Mouse (Mus musculus): Measurements from ENCODE around the gene Zfp598.
A peak's percentile ranks its signal among the peaks of the same experiment; 100 is the strongest.

The Zfp598 gene

DNA sequence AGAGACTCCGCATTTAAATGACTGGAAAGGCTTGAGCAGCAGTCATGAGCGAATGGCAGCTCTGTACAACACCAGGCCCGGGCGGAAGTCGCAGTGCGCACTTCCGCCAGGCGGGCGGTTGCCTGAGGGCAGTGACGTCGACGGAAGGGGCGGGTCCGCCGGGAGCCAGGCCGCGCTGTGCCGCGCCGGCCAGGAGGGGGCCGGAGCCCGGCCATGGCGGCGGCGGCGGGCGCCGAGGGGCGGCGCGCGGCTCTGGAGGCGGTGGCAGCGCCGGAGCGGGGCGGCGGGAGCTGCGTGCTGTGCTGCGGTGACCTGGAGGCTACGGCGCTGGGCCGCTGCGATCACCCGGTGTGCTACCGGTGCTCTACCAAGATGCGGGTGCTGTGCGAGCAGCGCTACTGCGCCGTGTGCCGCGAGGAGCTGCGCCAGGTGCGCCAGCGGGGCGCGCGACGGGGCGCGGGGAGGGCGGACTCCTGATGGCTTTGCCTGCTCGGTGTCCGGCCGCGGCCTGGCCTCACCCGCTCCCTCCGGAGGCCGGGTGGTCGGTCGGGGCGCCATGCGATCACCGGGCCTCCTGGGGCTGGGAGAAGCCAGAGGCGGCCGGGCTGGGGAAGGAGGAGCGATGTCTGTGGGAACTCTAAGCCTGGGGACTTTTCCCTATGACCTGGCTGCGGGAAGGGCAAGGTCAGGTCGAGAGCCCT lies at the start of gene Zfp598:
Zfp598 (plus strand) TSS at position 143 of the 701 bp plus-strand sequence.
- peak; percentile 97 for DNase-seq (ENCODE audit: low spot score)

DNA sequence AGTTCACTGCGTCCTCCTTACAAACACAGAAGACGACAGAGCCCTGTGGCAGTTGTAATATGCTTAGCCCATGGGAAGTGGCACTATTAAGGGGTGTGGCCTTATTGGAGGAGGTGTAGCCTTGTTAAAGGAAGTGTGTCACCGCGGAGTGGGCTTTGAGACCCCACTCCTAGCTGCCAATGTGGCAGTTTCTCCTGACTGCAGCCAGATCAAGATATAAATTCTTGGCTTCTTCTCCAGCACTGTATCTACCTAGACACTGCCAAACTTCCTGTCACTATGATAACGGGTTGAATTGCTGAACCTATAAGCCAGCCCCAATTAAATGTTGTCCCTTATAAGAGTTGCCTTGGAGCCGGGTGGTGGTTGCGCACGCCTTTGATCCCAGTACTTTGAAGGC lies 44.0 kb upstream of the Zfp598 start:
- no peak for DNase-seq (ENCODE audit: low spot score)

DNA sequence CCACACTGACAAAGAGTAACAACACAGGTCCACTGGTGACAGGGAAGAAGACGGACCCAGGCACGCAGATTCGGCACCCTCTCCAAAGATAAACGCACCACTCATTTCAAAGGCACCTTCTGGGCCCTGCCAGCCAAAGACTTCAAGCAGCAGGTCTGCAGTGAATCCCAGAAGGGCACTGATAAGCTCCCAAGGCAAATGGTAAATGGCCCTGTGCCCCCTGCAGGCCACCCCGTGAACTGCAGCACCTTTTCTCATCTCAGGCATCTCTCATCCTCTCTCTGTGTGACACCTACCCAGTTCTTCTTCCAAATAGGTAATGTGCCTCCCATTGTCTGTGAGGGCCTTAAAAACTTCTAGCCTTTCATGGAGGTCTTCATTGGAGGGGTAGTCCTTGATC lies 40.8 kb upstream of the Zfp598 start:
- DNase-seq (ENCODE audit: low spot score), result peak; percentile 85

DNA sequence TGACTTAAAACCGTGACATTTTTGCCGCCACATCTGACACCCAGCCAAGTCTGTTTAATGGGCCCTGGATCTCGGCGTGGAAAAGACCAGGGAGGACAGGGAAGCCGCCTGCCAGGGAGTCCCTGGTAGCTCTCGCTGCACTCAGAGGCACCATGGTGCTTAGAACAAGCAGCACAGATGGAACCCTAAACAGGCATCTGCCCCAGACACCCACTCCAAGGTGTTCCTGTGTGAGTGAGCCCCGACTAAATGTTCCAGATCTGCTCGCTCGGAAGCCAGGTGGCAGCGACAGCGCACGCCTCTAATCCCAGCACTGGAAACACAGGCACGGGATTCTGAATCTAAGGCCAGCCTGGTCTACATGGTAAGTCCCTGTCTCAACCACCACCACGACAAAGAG lies 39.4 kb upstream of the Zfp598 start:
- no peak for DNase-seq (ENCODE audit: low spot score)

DNA sequence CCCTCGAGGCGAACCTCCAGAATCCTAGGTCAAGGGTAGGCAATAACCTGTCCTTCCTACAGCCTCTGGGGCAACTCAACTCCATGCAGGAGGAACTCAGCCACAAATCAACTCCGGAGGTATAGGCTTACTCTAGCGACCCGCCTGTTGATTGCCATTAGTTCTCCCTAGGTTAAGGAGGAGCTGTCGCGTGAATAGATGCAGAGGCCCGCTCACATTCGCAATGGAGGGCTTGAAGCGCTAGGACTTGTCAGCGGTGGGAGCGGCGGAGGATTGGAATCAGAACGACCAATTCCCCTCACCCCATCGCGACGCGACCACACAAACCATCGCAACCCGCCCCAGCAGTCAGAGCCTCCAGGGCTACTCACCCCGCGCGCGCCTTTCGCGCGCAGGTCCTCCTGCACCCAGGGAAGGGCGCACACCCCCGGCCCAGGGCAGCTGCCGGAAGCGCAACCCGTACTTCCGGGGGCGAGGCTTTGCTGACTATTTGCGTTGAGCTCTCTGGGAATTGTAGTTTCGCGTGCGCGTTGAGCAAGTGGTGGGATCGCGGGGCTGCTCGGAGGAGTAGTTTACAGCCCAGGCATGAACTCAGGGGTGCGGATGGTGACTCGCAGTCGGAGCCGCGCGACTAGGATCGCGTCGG lies 37.2 kb upstream of the Zfp598 start, which contains the start of the genes Tsc2 and Nthl1:
Tsc2 (minus strand) TSS at position 464 of the 646 bp plus-strand sequence.
Nthl1 (plus strand) TSS at position 514 of the 646 bp plus-strand sequence.
- peak; percentile 91 for DNase-seq (ENCODE audit: low spot score)

DNA sequence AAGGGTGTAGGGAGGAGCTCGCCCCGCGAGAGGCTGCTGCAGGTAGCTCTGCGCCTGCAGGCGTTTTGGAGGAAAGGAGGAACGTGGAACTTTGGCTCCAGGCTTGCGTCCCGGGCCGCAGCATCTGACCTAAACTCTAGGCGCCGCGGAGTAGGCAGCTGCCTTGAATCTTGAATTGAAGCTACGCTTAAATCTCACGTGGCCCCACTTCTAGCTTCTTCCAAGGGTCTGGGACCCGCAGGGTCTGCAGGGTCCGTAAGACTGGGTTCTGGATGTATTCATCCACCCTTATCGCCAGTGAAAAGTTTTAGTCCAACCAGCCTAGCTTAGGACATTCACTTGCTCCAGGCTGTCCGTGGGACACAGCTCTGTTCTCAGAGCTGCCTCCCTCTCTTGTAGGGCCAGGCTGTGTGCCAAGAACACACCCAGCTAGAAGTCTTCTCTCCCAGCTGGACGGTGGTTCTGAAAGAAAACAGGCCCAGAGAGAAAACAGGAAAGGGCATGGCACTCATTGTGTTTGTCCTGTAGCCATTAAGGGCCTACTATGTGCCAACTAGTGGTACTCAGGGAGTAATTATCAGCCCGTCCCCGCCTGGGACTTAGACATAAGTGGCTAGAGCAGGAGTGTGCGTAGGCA lies 36.6 kb upstream of the Zfp598 start:
- DNase-seq (ENCODE audit: low spot score), result peak; percentile 64

DNA sequence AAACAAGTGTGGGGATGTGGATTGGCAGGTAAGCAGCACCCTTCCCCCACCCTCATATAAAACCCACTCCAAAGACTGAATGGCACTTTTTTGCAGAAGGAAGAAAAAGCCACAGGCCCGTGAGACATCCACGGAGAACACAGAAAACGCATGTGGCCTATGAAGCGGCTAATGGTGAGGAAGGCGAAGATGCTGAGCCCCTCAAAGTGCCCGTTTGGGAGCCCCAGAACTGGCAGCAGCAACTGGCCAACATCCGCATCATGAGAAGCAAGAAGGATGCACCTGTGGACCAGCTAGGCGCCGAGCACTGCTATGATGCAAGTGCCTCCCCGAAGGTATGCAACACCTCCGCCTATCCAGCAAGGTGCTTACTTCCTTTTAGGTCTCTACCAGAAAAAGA lies 35.7 kb upstream of the Zfp598 start:
- DNase-seq (ENCODE audit: low spot score), result no peak

DNA sequence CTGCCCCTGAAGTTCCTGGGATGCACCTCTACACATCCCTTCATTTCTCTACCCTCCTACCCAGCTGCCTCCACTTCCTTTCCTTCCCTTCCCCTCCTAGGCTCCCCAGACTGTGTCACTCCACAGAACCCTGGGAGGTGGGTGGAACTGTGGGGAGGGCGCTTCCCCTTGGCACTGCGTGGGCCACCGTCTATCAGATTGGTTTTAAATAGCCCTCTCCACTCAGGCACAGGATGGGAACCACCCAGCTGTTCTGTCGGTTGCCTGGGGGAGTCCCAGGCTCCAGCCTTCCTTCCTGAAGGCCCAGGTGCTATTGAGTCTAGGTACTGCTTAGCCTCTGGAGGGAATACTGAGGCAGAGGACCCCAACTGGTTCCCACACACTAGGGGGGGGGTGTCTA lies 34.5 kb upstream of the Zfp598 start:
- DNase-seq (ENCODE audit: low spot score), result no peak

DNA sequence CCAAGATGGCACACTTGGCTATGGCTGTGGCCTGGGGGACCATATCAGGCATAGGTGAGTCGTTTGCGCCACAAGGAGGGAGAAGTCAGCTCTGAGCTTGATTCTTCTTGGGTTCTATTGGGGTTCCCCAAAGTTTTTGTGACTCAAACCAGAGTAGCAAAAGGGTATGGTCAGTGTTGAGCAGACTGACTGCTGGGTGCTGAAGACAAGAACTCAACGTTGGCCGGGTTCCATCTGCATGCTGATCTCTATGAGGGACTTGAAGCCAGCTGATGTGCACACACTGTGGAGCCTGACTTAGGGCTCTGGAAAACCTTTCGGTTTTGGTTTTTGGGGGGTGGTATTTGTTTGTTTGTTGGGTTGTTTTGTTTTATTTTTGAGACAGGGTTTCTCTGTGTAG lies 33.8 kb upstream of the Zfp598 start:
- no peak for DNase-seq (ENCODE audit: low spot score)

DNA sequence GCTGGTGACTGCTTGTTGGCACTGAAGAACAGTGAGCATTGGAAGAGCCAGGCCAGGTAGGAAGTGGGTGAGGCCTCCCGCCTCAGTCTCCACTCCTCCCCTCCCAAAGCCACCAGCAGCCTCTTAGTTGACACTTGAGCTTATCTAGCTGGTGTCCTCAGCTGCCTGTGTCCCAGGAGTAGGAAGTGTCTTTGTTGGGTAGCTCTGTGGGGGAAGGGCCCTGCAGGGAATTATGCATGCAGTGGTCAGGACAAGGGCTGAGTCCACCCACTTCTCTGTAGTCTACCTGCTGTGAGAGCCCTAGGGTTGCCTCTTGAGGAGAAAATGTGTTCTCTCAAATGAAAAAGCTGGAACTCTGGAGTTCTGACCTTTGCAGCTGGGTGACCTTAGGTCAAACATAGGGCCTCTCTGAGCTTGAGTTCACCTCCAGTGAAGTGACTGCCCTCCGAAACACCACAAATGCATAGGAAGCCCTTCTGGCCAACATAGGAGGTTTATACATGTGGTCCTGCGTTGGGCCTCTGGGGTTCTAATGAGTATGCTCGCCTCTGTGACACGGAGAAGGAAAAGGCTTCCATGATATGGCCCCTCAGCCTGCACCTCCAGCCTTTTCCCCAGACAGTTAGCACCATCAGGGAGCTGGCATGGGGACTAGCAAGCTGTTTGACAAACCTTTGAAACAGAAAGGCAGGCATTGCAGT lies 32.6 kb upstream of the Zfp598 start:
- no peak for DNase-seq (ENCODE audit: low spot score)

DNA sequence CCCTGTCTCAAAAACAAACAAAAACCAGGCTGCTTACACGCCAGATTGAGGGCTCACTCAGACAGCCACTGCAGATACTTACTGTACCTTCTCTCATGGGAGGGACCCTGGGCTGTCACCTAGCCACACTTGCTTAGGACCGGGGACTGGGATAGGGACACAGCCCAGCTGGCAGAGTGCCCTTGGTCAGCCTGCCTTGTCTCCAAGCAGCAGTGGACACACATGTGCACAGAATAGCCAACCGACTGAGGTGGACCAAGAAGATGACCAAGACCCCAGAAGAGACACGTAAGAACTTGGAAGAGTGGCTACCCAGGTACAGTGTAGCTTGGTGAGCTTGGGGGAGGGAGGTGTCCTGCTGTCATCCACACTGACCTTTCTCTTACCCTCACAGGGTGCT lies 31.3 kb upstream of the Zfp598 start:
- DNase-seq (ENCODE audit: low spot score), result no peak

DNA sequence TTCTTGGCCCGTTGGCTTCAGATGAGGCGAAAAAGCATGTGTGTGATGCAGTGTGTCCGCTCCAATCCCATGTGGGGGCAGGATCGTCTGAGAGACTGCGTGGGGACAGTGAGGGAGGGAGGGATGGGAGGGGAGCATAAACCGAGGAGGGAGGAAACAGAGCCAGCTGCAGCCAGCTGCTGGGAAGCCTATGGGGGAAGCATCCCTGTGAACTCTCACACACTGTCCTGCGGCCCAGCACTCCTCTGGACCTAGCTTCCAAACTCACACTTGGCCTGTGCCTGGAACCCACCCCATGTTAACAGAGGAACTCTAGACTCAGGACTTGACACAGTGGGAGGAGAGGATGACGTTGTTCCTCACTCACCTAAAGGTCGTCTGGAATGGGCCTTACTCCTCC lies 30.6 kb upstream of the Zfp598 start:
- DNase-seq (ENCODE audit: low spot score), result no peak

DNA sequence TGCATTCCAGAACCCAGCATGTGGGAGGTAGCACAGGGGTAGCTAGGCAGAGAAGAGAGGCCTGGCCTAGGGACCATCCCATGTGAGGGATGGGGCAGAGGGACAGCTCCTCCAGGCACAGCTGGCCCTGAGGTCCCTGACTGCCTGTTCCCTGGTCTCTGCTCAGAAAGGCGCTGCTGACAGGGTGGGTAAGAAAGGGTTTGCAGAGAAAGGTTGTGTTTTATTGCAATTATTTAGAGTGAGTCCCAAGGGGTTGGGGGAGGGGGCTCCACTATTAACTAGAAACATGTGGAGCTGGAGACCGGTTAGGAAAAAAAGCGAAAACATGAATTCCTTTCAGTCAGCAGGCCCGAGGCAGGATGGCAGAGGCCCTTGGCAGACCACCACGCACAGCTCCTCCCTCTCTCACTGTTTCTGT lies 29.9 kb upstream of the Zfp598 start:
- DNase-seq (ENCODE audit: low spot score), result no peak

DNA sequence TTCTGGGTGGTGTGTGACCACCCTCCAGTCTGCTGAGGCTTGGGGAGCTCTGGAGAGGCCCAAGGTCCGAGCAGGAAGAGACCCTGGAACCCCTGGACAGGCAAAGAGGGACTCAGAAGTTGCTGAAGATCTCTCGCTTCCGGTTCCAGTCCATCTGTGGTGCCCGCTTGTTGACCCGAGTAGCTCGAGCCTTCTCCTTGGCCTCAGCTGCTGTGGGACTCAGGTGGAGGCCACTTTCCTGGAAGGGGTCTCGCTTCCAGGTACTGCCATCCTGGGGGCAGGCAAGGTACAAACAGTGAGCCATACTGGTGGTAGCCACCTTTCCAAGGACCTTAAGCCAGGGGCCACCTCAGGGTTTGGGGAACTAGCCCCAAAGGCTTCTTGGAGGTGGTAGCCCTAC lies 29.4 kb upstream of the Zfp598 start:
- DNase-seq (ENCODE audit: low spot score), result no peak

DNA sequence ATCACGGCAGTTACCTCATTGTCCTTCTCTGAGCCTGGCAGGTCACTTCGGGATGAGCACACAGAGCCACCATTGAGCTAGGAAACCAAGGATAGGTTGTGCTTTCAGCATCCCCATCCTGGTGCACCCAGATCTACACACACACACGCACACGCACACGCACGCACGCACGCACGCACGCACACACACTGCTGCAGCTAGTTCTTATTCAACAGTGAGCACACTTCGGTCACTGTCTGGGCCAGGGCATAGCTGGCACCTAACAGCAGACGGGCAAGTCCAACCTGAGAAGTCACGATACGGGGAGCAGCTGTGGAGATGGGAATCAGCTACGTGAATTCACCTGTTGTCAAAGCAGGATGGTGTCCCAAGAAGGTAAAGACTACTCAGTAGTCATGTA lies 28.9 kb upstream of the Zfp598 start:
- no peak for DNase-seq (ENCODE audit: low spot score)

DNA sequence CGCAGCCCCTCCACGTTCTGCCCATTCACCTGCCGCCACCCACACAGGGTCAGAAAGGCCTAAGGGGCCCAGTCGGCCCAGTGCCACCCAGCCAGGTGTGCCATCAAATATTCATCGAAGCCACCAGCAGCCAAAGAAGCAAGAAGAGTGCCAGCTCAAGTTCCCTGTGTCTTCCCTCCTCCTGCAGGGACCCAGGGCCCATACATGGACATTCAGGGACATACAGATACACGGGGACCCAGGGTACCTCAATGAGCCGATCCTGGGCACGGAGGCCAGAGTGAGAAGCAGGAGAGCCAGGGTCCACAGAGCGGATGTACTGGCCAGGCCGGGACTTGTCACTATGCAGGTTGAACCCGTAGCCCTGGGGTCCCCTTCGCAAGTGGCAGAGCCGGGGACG lies 27.5 kb upstream of the Zfp598 start:
- DNase-seq (ENCODE audit: low spot score), result no peak

DNA sequence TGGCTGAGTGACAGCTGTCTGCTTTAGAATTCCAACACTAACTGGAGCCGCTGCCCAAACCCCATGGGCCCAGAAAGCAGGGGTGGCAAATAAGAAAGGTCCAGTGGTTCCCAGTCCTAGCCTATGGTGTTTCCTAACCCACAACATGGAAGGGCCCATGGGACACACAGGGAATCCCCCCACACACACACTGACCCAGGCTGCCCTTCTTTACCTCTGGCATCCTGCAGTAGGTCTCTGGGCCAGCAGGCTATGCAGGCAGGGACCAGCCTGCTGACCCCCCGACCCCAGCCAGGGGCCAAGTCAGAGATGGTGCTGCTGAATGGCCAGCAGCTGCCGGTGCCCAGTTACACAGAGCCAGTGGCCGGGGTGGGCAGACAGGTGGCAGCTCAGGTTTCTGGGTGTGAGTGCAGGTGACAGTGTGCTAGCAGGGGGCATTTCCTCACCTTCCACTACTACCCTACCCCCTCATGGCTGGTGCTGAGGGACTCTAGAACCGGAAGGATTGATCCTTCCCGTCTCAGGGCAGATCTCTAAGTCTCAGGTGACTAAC lies 26.6 kb upstream of the Zfp598 start:
- DNase-seq (ENCODE audit: low spot score), result no peak

DNA sequence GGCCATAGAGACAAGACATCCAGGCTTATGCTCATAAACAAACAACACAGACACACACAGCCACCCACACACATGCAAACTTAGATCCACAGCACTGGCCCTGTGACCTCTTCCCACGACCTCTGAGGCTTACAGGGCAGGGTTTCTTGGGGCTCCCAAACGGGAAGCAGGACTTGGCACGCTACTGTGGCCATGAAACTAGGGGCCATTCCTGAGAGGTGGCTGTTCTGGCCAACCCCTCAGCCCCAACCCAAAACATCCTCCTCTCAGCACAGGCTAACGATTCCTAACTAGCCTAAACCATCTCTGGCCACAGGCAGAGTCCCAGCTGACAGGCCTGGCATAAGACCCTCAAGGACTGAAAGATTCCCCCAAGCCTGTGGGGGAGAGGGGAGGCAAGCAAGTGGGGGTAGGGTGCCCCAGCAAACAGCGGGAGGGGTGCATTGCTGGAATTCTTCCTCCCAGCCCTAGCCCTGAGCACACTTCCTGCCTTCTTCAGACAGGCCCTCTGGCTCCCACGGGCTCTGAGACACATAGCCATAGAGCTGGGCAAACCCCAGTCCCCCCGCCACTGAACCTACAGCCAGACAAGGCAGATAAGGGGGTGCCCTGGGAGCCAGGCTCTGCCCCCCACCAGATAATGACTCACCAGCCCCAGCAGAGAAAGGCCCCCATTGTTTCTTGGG lies 25.3 kb upstream of the Zfp598 start:
- no peak for DNase-seq (ENCODE audit: low spot score)

DNA sequence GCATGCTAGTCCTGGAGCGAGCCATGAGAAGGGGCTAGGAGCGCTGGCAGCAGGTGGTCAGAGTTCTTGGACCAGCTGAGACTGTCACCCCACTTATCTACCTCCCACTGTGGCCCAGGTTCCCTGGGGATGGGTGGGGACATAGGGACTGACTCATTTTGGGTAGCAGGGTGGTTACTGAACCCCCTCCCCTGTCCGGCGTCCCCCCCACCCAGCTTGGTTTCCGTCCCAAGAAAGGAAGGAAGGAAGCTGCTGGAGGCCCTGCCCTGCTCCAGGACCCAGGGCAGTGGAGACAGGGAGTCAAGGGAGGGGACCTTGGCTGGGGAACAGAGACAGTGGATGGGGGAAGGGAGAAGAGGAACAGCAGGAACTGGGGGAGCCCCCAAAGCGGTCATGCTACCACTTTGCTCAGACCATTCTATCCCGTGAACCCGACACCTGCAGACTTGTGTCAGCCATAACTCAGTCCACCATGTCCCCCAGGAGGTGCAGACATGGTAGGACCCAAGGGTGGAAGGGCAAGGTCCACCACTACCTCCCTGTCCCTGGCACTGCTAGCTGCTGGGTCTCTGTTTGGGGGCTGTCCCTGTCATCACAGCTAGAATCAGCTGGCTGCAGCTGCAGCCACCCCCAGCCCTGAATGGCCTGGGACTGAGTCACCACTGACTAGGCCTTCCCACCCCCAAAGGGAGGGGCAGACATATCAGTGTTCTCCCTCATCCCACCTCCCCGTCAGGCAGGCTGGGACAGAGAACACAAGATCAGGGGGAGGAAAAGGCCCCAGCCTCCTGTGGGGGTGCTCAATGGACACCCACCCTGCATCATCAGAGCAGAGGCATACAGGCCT lies 24.4 kb upstream of the Zfp598 start:
- no peak for DNase-seq (ENCODE audit: low spot score)

DNA sequence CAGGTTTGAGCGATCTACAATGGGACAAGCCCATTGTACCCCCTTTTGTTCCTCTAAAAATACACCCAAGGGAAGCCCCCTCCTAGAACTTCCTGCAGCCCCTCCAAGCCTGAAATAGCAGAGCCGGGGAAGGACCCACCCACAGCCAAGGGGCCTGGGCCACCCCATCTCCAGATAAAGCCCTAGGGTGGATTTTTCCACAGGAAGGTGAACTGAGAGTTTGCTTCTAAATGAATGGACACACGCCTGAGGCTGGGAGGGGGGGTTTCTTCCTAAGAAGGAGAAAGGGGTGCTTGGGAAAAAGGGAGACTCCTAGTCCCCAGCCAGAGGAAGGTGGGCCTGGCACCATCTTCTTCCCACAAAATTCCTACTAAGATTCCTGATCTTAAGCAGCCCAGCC lies 23.6 kb upstream of the Zfp598 start:
- DNase-seq (ENCODE audit: low spot score), result no peak

DNA sequence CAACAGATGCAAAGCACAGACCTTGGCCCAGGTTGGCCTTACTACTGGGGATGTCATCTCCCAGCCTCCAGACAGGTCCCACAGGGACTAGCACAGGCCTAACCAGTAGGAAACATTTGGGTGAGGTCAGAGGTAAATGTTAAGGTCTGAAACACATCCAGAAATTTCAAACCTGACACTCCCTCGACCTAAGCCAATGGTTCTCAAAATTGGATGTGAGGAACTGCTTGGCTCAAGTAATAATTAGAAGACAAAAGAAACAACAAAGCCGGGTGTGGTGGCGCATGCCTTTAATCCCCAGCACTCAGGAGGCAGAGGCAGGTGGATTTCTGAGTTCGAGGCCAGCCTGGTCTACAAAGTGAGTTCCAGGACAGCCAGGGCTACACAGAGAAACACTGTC lies 23.1 kb upstream of the Zfp598 start:
- no peak for DNase-seq (ENCODE audit: low spot score)

Data from MN1 (cell line).